Comparison of ENCODE assay signal across 10 mouse cellular contexts in the genomic region with DNA sequence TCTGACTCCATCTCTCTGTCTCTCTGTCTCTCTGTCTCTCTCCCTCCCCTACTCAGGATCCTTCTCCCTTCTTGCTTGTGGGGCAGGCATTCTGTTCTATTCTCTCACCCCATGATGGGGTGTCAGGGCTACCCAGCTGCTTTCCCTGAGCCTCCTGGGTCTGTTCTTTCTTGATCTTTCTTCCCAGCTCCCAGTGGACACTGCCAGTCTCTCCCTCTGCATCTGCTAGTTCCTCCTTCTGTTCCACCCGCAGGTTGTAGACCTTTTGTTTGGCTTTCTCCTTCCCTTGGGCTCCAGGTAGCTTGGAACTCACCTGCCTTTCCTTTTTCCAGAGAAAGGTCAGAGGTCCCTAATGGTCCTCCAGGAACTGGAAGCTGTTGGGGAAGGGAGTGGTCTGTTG. TPM values are rescaled to one million over a fixed set of nuclear protein-coding genes. Genes with fewer than 3 reads are reported as not detected.
A peak's percentile ranks its signal among the peaks of the same experiment; 100 is the strongest.
DNase-seq lines count a peak whose midpoint lies in the region; ATAC-seq and TF ChIP-seq lines count a peak whose summit lies in the region.
"Had no signal": no experiment of that assay in that cellular context is flagged by ENCODE, and none has a peak within 500 bp of the region (broad histone marks: within the 10 kb centered on the region; RNA-seq: fewer than 3 reads in every experiment).

No protein-coding gene starts in this region.

- H3K9me3 ChIP-seq in kidney, postnatal 0 days (replicated peaks; ENCODE audit: low read length): no peaks in the 10 kb centered on the region
- H3K9me3 ChIP-seq in forebrain, embryonic 10.5 days: no peaks in the 10 kb centered on the region
- no peaks in the 10 kb centered on the region for H3K9me3 ChIP-seq in limb, embryonic 11.5 days (ENCODE audit: control insufficient read depth, low read length)
- H3K9me3 ChIP-seq in neural tube, embryonic 12.5 days: no peaks in the 10 kb centered on the region

- WGBS in kidney, postnatal 0 days: 35% methylated on average over 1 of the region's 1 CpGs
- WGBS in forebrain, embryonic 10.5 days: 46% methylated on average over 1 of the region's 1 CpGs
- WGBS in limb, embryonic 11.5 days: 32% methylated on average over 1 of the region's 1 CpGs
- WGBS in neural tube, embryonic 12.5 days: 55% methylated on average over 1 of the region's 1 CpGs

- H3K4me1 ChIP-seq in kidney, postnatal 0 days (replicated peaks; ENCODE audit: insufficient read depth, low read length): peaks cover 26% of the 10 kb centered on the region
- peaks cover 71% of the 10 kb centered on the region for H3K4me1 ChIP-seq in forebrain, embryonic 10.5 days
- peaks cover 24% of the 10 kb centered on the region for H3K4me1 ChIP-seq in limb, embryonic 11.5 days (ENCODE audit: control insufficient read depth, insufficient read depth, low read length)
- peaks cover 61% of the 10 kb centered on the region for H3K4me1 ChIP-seq in neural tube, embryonic 12.5 days

- TF ChIP-seq CTCF in kidney, postnatal 0 days (IDR thresholded peaks at IDR 0.05; ENCODE audit: low read depth): no peak

- peak overlapping the region; percentile 90 for H3K4me2 ChIP-seq in kidney, postnatal 0 days (ENCODE audit: low read length)
- H3K4me2 ChIP-seq in limb, embryonic 11.5 days (ENCODE audit: low read depth, severe bottlenecking): peak overlapping the region; percentile 78
- H3K4me2 ChIP-seq in neural tube, embryonic 12.5 days (replicated peaks): peak overlapping the region; percentile 78

- DNase-seq in kidney, postnatal 0 days (ENCODE audit: low spot score): no peak
- DNase-seq in kidney, postnatal 25 days: no peak
- no peak for DNase-seq in forebrain, embryonic 10.5 days (ENCODE audit: extremely low spot score, low spot score)
- no peak for DNase-seq in limb, embryonic 11.5 days (ENCODE audit: low spot score)
- no peak for DNase-seq in ovary, postnatal 14 days (ENCODE audit: low spot score)
- no peak for DNase-seq in cerebellum, adult 9-11 months
- no peak for DNase-seq in c-Kit-positive CD71-positive TER-119-positive erythroid progenitor cells, embryonic 14.5 days (ENCODE audit: low spot score)
- DNase-seq: gastrocnemius, postnatal 25 days; right cerebral cortex, postnatal 25 days had no signal

- 0 out of 2 replicates have a peak, but pooled peaks cover 2% of the 10 kb centered on the region for H3K36me3 ChIP-seq in kidney, postnatal 0 days (ENCODE audit: insufficient read depth, low read length)
- peaks cover 38% of the 10 kb centered on the region for H3K36me3 ChIP-seq in forebrain, embryonic 10.5 days (replicated peaks)
- H3K36me3 ChIP-seq in limb, embryonic 11.5 days (ENCODE audit: control insufficient read depth, insufficient read depth, low read length): no peaks in the 10 kb centered on the region; the same call in 1 of the 2 replicates
- peaks cover 29% of the 10 kb centered on the region for H3K36me3 ChIP-seq in neural tube, embryonic 12.5 days

- H3K27ac ChIP-seq in kidney, postnatal 0 days: no peak overlapping the region
- peak overlapping the region; percentile 96 for H3K27ac ChIP-seq in forebrain, embryonic 10.5 days
- H3K27ac ChIP-seq in limb, embryonic 11.5 days (replicated peaks; ENCODE audit: low read depth, low read length): no peak overlapping the region; the same call in 1 of the 2 replicates
- H3K27ac ChIP-seq in neural tube, embryonic 12.5 days: no peak overlapping the region

- no peak overlapping the region; the same call in 1 of the 2 replicates for H3K4me3 ChIP-seq in kidney, postnatal 0 days (replicated peaks; ENCODE audit: low read depth, low read length)
- H3K4me3 ChIP-seq in forebrain, embryonic 10.5 days: peak overlapping the region; percentile 91
- peak overlapping the region; percentile 86 for H3K4me3 ChIP-seq in limb, embryonic 11.5 days (ENCODE audit: low read depth, low read length)
- H3K4me3 ChIP-seq in neural tube, embryonic 12.5 days: peak overlapping the region; percentile 80

- H3K27me3 ChIP-seq in kidney, postnatal 0 days (ENCODE audit: insufficient read depth, low read length): no peaks in the 10 kb centered on the region
- H3K27me3 ChIP-seq in forebrain, embryonic 10.5 days (ENCODE audit: poor library complexity, severe bottlenecking): no peaks in the 10 kb centered on the region
- no peaks in the 10 kb centered on the region for H3K27me3 ChIP-seq in limb, embryonic 11.5 days (ENCODE audit: control insufficient read depth, insufficient read depth, low read length)
- no peaks in the 10 kb centered on the region for H3K27me3 ChIP-seq in neural tube, embryonic 12.5 days (replicated peaks)

- 0 out of 2 replicates have a peak overlapping the region, but pooled peaks have one; percentile 14 for H3K9ac ChIP-seq in kidney, postnatal 0 days (ENCODE audit: low read depth, low read length)
- H3K9ac ChIP-seq in limb, embryonic 11.5 days (ENCODE audit: low read length): peak overlapping the region; percentile 27; the same call in 1 of the 2 replicates
- peak overlapping the region; percentile 88 for H3K9ac ChIP-seq in neural tube, embryonic 12.5 days

- no peak for ATAC-seq in kidney, postnatal 0 days (replicated peaks; ENCODE audit: low FRiP score, low read depth)
- ATAC-seq in limb, embryonic 11.5 days (ENCODE audit: insufficient number of reproducible peaks, low FRiP score, low TSS enrichment, low read depth): no peak
- no peak for ATAC-seq in neural tube, embryonic 12.5 days (ENCODE audit: low FRiP score, low read depth)

RNA-seq across cellular contexts. Expression of a gene that starts 1.7 kb away (rescaled TPM):
- 13.1 and 14.5 TPM in 2 replicates for polyA plus RNA-seq in kidney, postnatal 0 days (2015; fragmentation: Nextera tagmentation; extraction: Ambion mirVana)
- 35.8 and 36.7 TPM in 2 replicates for polyA plus RNA-seq in forebrain, embryonic 10.5 days (2016; fragmentation: Nextera tagmentation; extraction: Ambion mirVana)
- polyA plus RNA-seq in limb, embryonic 11.5 days (2014; fragmentation: Nextera tagmentation; extraction: Ambion mirVana): 34.1 and 35.6 TPM in 2 replicates
- polyA plus RNA-seq in neural tube, embryonic 12.5 days (2016; fragmentation: Nextera tagmentation; extraction: Ambion mirVana): 101 and 106 TPM in 2 replicates

RNA-seq across cellular contexts. Expression of a gene that starts 20.6 kb away (rescaled TPM):
- 10.3 and 10.6 TPM in 2 replicates for polyA plus RNA-seq in kidney, postnatal 0 days (2015; fragmentation: Nextera tagmentation; extraction: Ambion mirVana)
- 8.7 and 10.7 TPM in 2 replicates for polyA plus RNA-seq in forebrain, embryonic 10.5 days (2016; fragmentation: Nextera tagmentation; extraction: Ambion mirVana)
- 14.4 and 14.8 TPM in 2 replicates for polyA plus RNA-seq in limb, embryonic 11.5 days (2014; fragmentation: Nextera tagmentation; extraction: Ambion mirVana)
- polyA plus RNA-seq in neural tube, embryonic 12.5 days (2016; fragmentation: Nextera tagmentation; extraction: Ambion mirVana): 18.2 and 19.7 TPM in 2 replicates

RNA-seq across cellular contexts. Expression of a gene that starts 29.7 kb away (rescaled TPM):
- polyA plus RNA-seq in kidney, postnatal 0 days (2015; fragmentation: Nextera tagmentation; extraction: Ambion mirVana): 94.5 and 94.7 TPM in 2 replicates
- 12.1 and 12.5 TPM in 2 replicates for polyA plus RNA-seq in forebrain, embryonic 10.5 days (2016; fragmentation: Nextera tagmentation; extraction: Ambion mirVana)
- 19.3 and 20.1 TPM in 2 replicates for polyA plus RNA-seq in limb, embryonic 11.5 days (2014; fragmentation: Nextera tagmentation; extraction: Ambion mirVana)
- 20.5 and 20.6 TPM in 2 replicates for polyA plus RNA-seq in neural tube, embryonic 12.5 days (2016; fragmentation: Nextera tagmentation; extraction: Ambion mirVana)

RNA-seq across cellular contexts. Expression of a gene that starts 35.3 kb away (rescaled TPM):
- polyA plus RNA-seq in kidney, postnatal 0 days (2015; fragmentation: Nextera tagmentation; extraction: Ambion mirVana): 0.28 and 0.52 TPM in 2 replicates
- polyA plus RNA-seq in forebrain, embryonic 10.5 days (2016; fragmentation: Nextera tagmentation; extraction: Ambion mirVana): not detected in 2 replicates
- 0.60 and 0.70 TPM in 2 replicates for polyA plus RNA-seq in limb, embryonic 11.5 days (2014; fragmentation: Nextera tagmentation; extraction: Ambion mirVana)
- polyA plus RNA-seq in neural tube, embryonic 12.5 days (2016; fragmentation: Nextera tagmentation; extraction: Ambion mirVana): 0.80 and 0.90 TPM in 2 replicates

RNA-seq across cellular contexts. Expression of a gene that starts 44.0 kb away (rescaled TPM):
- polyA plus RNA-seq in kidney, postnatal 0 days (2015; fragmentation: Nextera tagmentation; extraction: Ambion mirVana): not detected in 2 replicates
- polyA plus RNA-seq in forebrain, embryonic 10.5 days (2016; fragmentation: Nextera tagmentation; extraction: Ambion mirVana): not detected in 2 replicates
- not detected in 2 replicates for polyA plus RNA-seq in limb, embryonic 11.5 days (2014; fragmentation: Nextera tagmentation; extraction: Ambion mirVana)
- polyA plus RNA-seq in neural tube, embryonic 12.5 days (2016; fragmentation: Nextera tagmentation; extraction: Ambion mirVana): not detected in 2 replicates

Comparison
In these comparisons a context has a peak if more than half of its experiments do, and no peak if none do; other contexts are left out.
1. H3K9ac ChIP-seq: peak in every context shown above with its lines; median percentile 88 in neural tube, embryonic 12.5 days; 27 in limb, embryonic 11.5 days; 14 in kidney, postnatal 0 days.